Mouse (Mus musculus) kidney, postnatal 0 days (tissue): ENCODE results near the gene Lrpprc. TPM values are rescaled to one million over a fixed set of nuclear protein-coding genes. Genes with fewer than 3 reads are reported as not detected.

Experiments
- ATAC-seq: fragments of 200-750 bp; cut with Nextera tagmentation; replicated peaks from 2 replicates; pipeline ENCODE4 v1.8.0; 2017; ENCODE audit warnings: low read depth, moderate number of reproducible peaks, moderate TSS enrichment, moderate library complexity; ENCODE audit not compliant: low FRiP score
- DNase-seq: peaks from one replicate; pipeline ENCODE4 v3.0.0-alpha.2; 2016; ENCODE audit warnings: low spot score
- H3K27ac ChIP-seq: fragments of 300-500 bp; sonication (generic); 2 replicates; pipeline ENCODE4 v1.5.1; 2014; ENCODE audit warnings: mild to moderate bottlenecking
- H3K27me3 ChIP-seq: fragments of 300-500 bp; sonication (generic); 2 replicates; pipeline ENCODE4 v1.6.1; 2014; ENCODE audit warnings: low read length, mixed read lengths; ENCODE audit not compliant: insufficient read depth
- H3K36me3 ChIP-seq: fragments of 300-500 bp; sonication (generic); 2 replicates; pipeline ENCODE4 v1.6.1; 2014; ENCODE audit warnings: low read length, mixed read lengths; ENCODE audit not compliant: insufficient read depth
- H3K4me1 ChIP-seq: fragments of 300-500 bp; sonication (generic); replicated peaks from 2 replicates; pipeline ENCODE4 v1.6.1; 2014; ENCODE audit warnings: antibody characterized with exemption, low read length, mixed read lengths; ENCODE audit not compliant: insufficient read depth
- H3K4me2 ChIP-seq: fragments of 300-500 bp; sonication (generic); 2 replicates; pipeline ENCODE4 v1.6.1; 2014; ENCODE audit warnings: mild to moderate bottlenecking, low read length, moderate library complexity, mixed read lengths
- H3K4me3 ChIP-seq: fragments of 300-500 bp; sonication (generic); replicated peaks from 2 replicates; pipeline ENCODE4 v1.5.1; 2014; ENCODE audit warnings: low read depth, low read length
- H3K9ac ChIP-seq: fragments of 300-500 bp; sonication (generic); 2 replicates; pipeline ENCODE4 v1.6.1; 2014; ENCODE audit warnings: low read depth, low read length
- H3K9me3 ChIP-seq: fragments of 300-500 bp; sonication (generic); replicated peaks from 2 replicates; pipeline ENCODE4 v1.6.1; 2016; ENCODE audit warnings: low read length, inconsistent platforms, mixed read lengths
- CTCF ChIP-seq: IDR thresholded peaks from 2 replicates; pipeline ENCODE4 v1.5.1; 2016; ENCODE audit warnings: antibody characterized with exemption, low read depth, mild to moderate bottlenecking, moderate library complexity
- WGBS: fragments of 180-500 bp; shearing (Covaris S2); extraction: QIAGEN DNeasy Blood & Tissue Kit; methylation state at CpG from one replicate; pipeline ENCODE4 v1.1.7; 2014; 5-methylcytosine and 5-hydroxymethylcytosine counted together
- polyA plus RNA-seq: library from polyadenylated mRNA; unstranded; fragments of >200 nt; fragmentation: Nextera tagmentation; extraction: Ambion mirVana; gene quantifications from 2 replicates; pipeline ENCODE4 v1.2.1, GENCODE M21; 2015

Gene Lrpprc
- polyA plus RNA-seq, 1 experiment from 2014 or later: 31.2 TPM

DNA sequence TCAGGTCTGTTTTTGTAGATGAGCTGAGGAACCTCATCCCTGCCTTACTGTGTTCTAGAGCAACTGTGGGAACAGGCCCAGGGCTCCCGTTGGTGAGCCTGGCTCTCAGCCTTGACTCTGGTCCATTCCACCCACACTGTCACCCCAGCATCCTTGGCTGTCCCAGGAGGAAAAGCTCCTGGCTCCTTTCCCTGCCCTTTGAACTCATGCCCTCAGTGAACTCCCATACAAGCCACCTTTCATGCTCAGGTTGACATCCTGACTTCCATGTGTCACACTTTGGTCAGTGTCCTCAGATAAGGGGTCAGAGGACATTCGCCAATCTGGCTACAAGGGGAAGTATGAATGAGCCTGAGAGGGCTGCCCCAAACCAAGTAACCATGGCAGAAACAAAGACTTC, 96.8 kb downstream of the Lrpprc start:
- ATAC-seq: no peak

DNA sequence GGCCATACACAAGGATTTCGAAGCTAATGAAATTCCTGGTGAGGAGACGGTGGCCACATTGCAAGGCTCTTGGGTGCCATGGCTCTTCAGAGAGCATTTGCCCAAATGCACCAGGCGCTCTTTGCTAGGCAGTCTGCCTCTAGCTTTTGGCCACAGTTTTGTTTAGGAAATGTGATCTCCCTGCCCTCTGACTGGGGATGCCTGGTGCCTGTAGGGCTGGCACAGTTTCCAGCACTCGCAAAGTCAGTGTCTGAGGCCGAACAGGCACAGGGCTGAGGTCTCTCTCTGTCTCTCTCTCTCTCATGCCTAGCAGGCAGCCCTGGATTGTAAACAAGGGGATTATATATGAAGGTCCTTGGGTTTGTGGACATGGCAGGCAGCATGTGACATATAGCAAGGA, 100.5 kb downstream of the Lrpprc start:
- TF ChIP-seq CTCF: no peak
- no peak for ATAC-seq
- no peak for DNase-seq
- no peak overlapping the region for H3K27ac ChIP-seq
- H3K9me3 ChIP-seq: no peaks in the 10 kb centered on the region
- no peak overlapping the region for H3K9ac ChIP-seq
- no peaks in the 10 kb centered on the region for H3K36me3 ChIP-seq
- H3K4me1 ChIP-seq: no peaks in the 10 kb centered on the region
- WGBS: 68% methylated on average over 5 of the region's 5 CpGs
- no peak overlapping the region for H3K4me3 ChIP-seq
- no peaks in the 10 kb centered on the region for H3K27me3 ChIP-seq
- H3K4me2 ChIP-seq: no peak overlapping the region

More for the DNA sequence above, 96.8 kb downstream of the Lrpprc start:
- Histone ChIP-seq H3K9ac (no peak overlapping the region), H3K36me3 (no peaks in the 10 kb centered on the region), H3K4me2 (no peak overlapping the region), H3K27ac (no peak overlapping the region), H3K27me3 (no peaks in the 10 kb centered on the region), H3K9me3 (no peaks in the 10 kb centered on the region), H3K4me3 (no peak overlapping the region), H3K4me1 (peaks cover 6% of the 10 kb centered on the region; the same call in 1 of the 2 replicates)
- WGBS: 74% methylated on average over 2 of the region's 2 CpGs
- no peak for DNase-seq
- no peak for TF ChIP-seq CTCF

DNA sequence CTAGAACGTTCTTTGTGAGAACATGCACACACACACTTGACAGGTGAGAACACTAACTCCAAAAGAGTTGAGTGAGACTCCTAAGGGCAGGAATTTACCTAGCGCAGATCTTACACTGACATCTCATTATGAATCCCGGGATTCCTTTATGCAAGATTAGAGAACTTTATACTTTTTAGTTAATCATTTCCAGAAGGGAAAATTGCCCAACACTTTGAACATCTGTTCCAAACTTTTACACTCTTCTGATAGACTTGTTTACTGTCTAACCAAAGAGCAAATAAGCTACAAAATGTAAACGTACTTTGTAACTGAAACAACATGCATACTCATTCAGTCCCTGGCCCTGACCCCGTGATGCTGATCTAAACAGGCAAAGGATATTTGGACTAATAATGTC, 101.3 kb downstream of the Lrpprc start:
- no peak for TF ChIP-seq CTCF
- H3K4me1 ChIP-seq: 0 out of 2 replicates have a peak, but pooled peaks cover 6% of the 10 kb centered on the region
- 0 out of 2 replicates have a peak, but pooled peaks have one; percentile 14 for ATAC-seq
- WGBS: 74% methylated on average over 5 of the region's 5 CpGs
- H3K36me3 ChIP-seq: no peaks in the 10 kb centered on the region
- no peak overlapping the region for H3K9ac ChIP-seq
- no peak overlapping the region for H3K4me3 ChIP-seq
- H3K4me2 ChIP-seq: no peak overlapping the region
- DNase-seq: no peak
- no peaks in the 10 kb centered on the region for H3K27me3 ChIP-seq
- no peaks in the 10 kb centered on the region for H3K9me3 ChIP-seq
- H3K27ac ChIP-seq: no peak overlapping the region

DNA sequence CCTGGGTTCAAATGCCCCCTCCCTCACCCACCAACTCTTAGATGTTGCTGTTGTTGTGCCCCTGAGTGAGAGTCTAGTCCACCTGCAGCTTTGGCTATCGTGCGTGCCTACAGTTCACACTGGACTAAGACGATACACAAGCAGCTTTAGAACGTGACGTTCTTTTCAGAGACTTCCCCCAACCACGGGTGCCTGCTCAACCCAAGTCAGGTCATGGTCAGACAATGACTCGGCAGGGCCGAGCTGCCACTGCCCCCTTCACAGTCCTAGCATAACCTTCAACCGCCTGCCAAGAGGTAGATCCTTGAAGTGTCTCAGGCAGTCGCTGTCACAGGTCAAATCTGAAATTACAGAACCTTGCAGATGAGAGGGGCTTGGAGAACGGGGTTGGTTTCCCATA, 101.8 kb downstream of the Lrpprc start:
- H3K27me3 ChIP-seq: no peaks in the 10 kb centered on the region
- 85% methylated on average over 11 of the region's 11 CpGs for WGBS
- no peak overlapping the region for H3K27ac ChIP-seq
- no peak overlapping the region for H3K4me2 ChIP-seq
- no peaks in the 10 kb centered on the region for H3K9me3 ChIP-seq
- H3K4me1 ChIP-seq: 0 out of 2 replicates have a peak, but pooled peaks cover 8% of the 10 kb centered on the region
- no peak overlapping the region for H3K4me3 ChIP-seq
- no peaks in the 10 kb centered on the region for H3K36me3 ChIP-seq
- H3K9ac ChIP-seq: no peak overlapping the region
- ATAC-seq (no peak), DNase-seq (no peak)
- TF ChIP-seq CTCF: no peak

DNA sequence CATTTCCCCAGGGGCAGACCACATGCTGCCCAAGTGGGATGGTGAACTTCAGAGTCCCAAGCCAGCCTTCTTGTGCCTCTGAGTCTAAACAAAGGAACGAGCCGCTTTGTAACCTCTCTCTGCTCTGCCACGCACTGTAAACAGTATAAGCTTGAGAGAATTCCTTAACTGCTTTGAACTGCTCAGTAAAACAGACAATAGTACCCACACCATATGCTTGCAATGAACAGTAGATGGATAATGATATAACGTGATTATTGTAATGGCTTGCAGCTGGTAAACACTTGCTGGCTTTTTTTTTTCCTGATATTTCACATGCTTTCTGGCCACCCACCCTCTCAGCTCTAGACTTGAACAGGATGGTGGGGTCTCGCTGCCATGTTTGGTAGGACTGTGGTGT, 102.6 kb downstream of the Lrpprc start:
- H3K4me2 ChIP-seq: no peak overlapping the region
- 74% methylated on average over 5 of the region's 5 CpGs for WGBS
- H3K9me3 ChIP-seq: no peaks in the 10 kb centered on the region
- DNase-seq (no peak), ATAC-seq (no peak)
- no peak overlapping the region for H3K9ac ChIP-seq
- H3K36me3 ChIP-seq: no peaks in the 10 kb centered on the region
- H3K27me3 ChIP-seq: no peaks in the 10 kb centered on the region
- TF ChIP-seq CTCF: no peak
- peaks cover 12% of the 10 kb centered on the region; the same call in 1 of the 2 replicates for H3K4me1 ChIP-seq
- H3K27ac ChIP-seq: no peak overlapping the region
- no peak overlapping the region for H3K4me3 ChIP-seq

DNA sequence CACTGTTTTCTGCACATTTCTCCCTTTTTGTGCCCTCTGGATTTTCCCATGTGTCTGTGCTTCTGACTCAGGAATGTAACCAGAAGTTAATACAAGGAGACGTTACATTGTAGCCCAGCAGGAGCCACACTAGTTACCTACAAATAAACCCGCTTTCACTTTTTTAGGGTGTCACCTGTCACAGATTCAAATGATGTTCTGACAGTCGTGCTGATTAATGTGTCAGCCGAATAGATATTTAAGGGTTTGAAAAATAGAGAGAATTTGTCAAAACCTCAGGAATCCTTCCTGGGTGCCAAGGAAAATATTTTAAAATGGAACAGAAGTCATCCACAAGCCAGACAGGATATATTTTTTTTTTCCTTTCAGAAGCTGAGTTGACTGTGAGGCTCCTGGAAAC, 105.3 kb downstream of the Lrpprc start:
- no peak overlapping the region for H3K4me2 ChIP-seq
- no peak overlapping the region for H3K27ac ChIP-seq
- peaks cover 12% of the 10 kb centered on the region; the same call in 1 of the 2 replicates for H3K4me1 ChIP-seq
- no peak for TF ChIP-seq CTCF
- H3K9ac ChIP-seq: no peak overlapping the region
- no peak overlapping the region for H3K4me3 ChIP-seq
- no peak for ATAC-seq
- 62% methylated on average over 4 of the region's 4 CpGs for WGBS
- no peaks in the 10 kb centered on the region for H3K27me3 ChIP-seq
- DNase-seq: peak; percentile 40
- H3K36me3 ChIP-seq: no peaks in the 10 kb centered on the region
- no peaks in the 10 kb centered on the region for H3K9me3 ChIP-seq

DNA sequence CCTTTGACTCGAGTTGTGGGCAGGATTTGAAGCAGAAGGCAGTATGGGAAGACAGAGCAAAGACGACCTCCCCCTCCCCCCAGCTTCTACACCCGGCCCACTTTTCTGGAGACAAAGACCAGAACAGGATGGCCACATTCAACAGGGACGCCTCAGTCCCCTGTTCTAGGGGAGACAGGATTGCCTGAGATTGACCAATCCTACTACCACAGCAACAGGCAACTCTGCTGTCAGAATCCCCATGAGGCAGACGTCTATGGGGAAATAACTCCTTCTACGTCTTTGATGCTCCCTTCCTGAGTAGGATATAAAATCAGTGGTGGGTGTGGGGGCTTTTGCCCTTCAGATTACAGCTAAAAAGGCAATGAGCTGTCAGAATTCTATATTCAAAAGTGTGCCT, 106.3 kb downstream of the Lrpprc start:
- Histone ChIP-seq H3K27me3 (no peaks in the 10 kb centered on the region), H3K9ac (no peak overlapping the region), H3K4me1 (peaks cover 12% of the 10 kb centered on the region; the same call in 1 of the 2 replicates), H3K4me2 (no peak overlapping the region), H3K9me3 (no peaks in the 10 kb centered on the region), H3K36me3 (no peaks in the 10 kb centered on the region), H3K27ac (no peak overlapping the region), H3K4me3 (no peak overlapping the region)
- DNase-seq (no peak), ATAC-seq (no peak)
- 31% methylated on average over 6 of the region's 6 CpGs for WGBS
- no peak for TF ChIP-seq CTCF
